Mouse (Mus musculus) heart, postnatal 0 days (tissue): ENCODE measurements around the gene Strbp.

Experiments
- CTCF ChIP-seq: IDR thresholded peaks from 2 replicates; pipeline ENCODE4 v1.5.1; 2016; ENCODE audit warnings: antibody characterized with exemption, control low read depth, low read depth
- EP300 ChIP-seq: IDR thresholded peaks from 2 replicates; pipeline ENCODE4 v1.6.1; 2016; ENCODE audit warnings: antibody characterized with exemption, low read depth

GRCm38 (mm10) chr2:37488956-37489355 is 214.7 kb downstream of the Strbp start:
- TF ChIP-seq CTCF (no peak), EP300 (no peak)
